Mouse (Mus musculus) T-helper 2 cell (primary cell): Measurements from ENCODE around the gene Dlgap1.
"Not testable (repeated sequence)": the region's sequence is repeated elsewhere in the genome, so short reads cannot be mapped to it uniquely, and the experiment has no call there.

Source experiments
- in situ Hi-C: fragments of 300-600 bp; cut with MboI, MseI; formaldehyde crosslinking; loops from one replicate; pipeline ENCODE4 v1.15.1; 2025; ENCODE audit warnings: high pct_unique_total_duplicates

The Dlgap1 gene

DNA sequence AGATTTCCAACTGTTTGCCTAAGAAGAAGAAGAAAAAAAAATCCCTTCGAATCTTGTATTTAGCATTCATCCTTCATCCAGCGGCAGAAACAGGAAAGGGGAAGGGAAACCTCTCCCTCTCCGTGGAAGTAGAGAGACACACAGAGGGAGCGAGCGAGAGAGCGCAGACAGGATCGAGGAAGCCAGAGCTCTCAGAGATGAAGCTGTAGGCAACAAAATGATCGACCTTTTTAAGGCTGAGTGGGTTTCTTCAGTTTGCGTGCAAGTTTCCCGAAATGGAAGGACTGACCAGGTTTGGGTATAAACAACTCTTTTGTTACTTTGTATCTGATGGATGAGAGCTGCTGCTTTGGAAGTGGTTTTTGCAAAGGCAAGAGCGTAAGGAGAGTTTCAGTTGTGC, 553.1 kb downstream of the Dlgap1 start:
- in situ Hi-C loops, result no loop called here

DNA sequence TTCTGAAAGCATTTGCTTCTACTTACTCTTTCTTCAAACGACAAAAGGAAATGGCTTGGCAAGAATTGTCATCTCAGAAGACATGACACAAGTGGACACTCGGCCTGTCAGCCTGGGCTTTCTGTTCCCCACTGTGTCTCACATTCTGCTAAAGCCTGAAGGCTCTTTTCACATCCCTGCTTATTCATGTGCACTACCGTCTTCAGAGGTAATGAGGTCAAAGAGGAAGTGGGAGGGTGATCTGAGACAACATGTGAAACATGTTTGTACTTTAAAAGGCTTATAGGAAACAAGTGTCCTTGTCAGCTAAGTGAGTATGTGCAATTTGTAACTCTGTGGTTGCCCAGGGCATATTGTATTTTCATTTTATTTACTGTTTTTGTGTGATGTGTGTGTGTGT, 557.1 kb downstream of the Dlgap1 start:
- in situ Hi-C loops, result no loop called here

DNA sequence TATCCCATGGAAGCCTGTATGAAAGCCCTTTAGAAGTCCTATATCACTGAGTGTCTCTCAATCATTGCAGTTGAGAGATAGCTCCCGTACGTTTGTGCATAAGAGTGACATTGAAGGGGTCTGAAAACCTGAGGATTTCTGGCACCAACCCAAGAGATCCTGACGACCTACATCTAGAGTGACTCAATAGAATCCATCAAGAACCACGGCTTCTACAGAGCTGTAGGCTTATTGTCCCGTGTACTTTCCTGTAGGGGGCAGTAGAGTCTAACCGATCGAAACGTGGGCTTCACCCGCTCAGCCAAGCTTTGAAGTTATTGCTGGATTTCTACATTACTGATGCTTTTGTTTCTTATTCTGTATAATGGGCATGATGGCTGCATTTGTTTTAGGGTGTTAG, 558.2 kb downstream of the Dlgap1 start:
- in situ Hi-C loops, result no loop called here

DNA sequence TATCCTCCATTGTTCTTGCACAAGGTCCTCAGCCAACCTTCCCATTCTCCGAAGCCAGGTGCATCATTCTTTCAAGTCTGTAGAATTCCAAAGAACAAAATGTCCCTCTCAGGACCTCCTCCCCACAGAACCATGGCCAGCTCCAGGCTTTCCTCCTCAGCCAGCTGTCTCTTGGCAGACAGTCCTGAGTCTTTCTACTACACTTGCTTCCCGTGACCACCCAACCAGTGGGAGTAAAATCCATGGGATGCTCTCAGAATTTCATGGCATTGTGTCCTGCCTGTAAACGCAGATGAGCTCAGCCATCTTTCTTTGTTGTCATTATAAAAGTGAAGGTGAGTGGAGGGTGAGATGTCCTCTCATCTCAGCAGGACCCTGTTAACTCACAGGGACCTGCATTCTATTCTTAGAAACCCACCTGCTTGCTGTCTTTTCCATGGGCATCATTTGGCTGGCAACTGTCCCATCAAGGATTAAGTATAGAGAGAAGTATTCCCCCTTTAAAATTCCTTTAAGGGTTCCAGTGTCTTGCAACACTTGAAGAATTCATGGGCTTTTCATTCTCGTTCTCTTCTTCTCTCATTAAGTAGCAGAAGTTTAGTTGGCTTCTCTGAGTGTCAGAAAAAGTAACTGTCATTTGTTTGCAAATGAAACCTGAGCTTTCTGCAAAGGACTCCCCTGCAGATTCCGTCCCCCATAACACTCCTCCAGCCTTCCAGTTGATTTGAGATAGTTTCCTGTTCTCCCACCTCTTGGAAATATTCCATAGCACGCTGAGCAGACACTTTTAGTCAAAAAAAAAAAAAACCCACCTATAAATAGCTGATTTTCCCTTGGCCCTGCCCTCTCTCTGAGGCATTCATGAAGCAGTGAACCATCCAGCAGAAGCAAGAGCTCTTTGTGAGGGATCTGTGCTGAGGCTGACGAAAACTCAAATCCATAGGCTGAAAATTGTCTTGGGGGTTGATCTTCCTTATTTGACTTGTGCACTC, 559.6 kb downstream of the Dlgap1 start:
- in situ Hi-C loops, result no loop called here

DNA sequence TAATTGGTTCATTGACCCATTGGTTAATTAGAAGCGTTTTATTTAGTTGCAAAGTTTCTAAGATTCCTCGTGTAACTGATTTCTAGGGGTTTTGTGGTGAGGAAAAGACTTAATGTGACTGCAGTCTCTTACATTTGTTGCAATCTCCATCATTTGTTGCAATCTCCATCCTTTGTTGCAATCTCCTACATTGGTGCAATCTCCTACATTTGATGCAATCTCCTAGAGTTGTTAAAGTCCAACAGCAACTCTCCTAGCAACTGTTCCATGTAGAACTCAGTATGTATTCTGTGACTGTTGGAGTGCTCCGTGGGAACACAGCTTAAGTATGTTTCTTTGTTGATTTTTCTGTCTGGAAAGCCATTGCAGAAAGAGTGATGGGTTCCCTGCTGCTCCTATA, 565.4 kb downstream of the Dlgap1 start:
- in situ Hi-C loops, result no loop called here

DNA sequence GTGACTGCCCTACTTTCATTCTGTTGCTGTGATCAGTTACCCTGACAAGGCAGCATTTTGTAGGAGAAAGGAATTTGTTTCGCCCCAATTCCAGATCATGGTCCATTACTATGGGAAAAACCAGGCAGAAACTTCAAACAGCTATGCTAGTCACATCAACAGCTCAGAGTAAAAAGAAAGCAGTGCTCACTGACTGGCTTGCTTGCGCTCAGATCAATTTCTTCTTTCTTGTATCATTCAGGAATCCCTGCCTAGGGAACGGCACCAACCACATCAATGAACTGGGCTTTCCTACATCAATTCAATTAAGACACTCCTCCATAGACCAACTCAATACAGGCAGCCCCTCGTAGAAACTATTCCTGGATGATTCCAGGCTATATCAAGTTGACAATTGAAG, 572.9 kb downstream of the Dlgap1 start:
- in situ Hi-C loops, result no loop called here

DNA sequence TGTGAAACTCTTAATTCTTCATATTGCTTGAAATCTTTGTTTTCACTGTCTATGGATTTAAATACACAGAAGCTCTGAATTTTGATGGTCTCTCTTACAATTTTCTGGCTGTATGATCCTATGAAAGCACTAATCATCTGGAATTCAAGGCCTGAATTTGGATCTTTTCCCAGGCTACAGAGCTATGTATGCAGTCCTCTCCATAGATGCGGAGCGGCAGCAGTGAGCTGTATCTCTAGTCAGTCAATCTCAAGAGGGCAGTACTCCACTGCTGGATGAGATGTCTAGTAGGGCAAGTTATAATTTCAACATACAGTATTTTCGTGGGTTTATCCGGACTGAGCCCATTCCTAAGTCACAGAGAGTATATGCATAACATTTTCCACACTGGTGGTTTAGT, 581.9 kb downstream of the Dlgap1 start:
- in situ Hi-C loops, result no loop called here

DNA sequence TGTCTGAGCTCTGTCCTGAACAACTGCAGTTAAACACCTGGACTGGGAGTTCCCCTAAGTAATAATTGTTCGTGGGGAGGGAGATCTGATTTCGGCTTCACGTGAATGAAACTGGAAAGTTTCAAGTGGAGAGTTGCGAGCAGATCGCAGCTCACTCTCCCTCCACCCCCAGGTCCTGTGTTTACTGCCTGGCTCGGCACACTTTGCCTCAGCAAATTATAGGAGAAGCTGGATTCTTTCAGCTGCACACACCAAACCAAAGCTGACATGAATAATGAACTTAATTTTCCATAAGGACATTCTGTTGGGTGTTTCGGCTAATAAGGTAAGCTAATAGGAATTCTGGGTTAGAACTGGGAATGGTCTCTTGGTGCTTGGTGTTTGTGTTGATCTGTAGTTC, 592.7 kb downstream of the Dlgap1 start:
- in situ Hi-C loops, result no loop called here

DNA sequence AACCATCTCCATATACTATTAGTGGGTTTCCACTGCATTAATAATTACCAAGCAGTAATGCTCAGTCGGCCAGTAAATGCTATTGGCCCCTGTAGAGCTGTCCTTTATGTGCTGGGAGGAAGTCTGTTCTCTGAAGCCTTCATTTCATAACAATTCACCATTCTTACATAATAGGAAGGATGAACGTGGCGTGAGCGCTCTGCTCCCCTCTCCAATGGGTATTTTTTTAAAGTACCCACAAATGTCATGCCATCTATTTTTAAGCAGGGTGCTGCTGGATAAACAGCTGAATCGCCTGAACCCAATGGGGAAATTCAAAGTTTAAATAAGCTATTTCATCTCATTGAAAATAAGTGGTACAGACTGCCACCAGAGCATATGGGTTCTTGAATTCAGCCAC, 602.0 kb downstream of the Dlgap1 start:
- in situ Hi-C loops, result no loop called here

DNA sequence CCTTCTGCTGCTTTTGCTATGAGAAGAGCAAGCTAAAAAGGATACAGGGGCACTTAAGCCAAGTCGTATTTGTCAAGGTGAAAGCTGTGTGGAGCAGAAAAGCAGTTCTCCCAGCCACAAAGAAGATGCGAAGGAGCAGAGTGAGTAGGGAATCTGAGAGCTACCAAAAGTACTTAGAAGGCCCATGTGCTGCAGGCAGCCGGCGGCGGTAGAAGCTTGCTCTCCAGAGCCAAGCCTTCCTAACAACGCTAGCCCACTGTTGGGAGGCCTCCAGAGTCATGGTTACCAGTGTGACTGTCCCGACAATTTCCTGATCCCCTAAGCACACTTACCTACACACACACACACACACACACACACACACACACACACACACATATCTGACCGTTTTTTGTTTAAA, 614.2 kb downstream of the Dlgap1 start:
- in situ Hi-C loops, result no loop called here

DNA sequence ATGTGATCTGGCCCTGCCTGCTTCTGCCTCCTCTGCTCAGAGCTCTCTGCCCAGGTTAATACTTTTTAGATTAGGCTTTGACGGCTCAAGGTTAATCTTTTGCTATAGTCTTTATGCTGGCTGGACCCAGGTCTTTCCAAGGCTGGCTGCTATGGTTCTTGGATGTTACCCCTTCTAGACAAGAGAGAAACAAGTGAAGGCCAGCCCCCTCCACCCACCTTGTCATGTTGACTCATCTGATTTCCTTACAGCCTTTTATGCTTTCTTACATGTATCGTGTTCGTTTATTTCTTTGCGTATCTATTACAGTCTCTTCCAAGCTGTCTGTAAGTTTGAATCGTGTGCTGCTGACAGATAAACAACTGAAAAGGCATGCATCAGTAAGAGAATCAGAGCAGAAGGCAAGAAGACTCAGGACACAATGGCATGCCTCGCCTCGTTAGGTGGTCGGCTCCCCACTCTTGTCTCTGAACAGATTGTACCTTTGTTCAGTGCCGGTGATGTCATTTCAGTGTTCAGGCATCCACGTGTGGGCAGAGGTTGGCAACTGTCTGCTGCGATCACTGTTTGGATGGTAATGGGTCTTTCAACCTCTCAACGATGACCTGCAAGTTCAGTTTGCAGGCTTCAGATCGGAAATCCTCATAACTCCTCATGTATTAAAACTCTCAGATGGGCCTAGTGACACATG, 618.0 kb downstream of the Dlgap1 start:
- in situ Hi-C loops, result no loop called here

DNA sequence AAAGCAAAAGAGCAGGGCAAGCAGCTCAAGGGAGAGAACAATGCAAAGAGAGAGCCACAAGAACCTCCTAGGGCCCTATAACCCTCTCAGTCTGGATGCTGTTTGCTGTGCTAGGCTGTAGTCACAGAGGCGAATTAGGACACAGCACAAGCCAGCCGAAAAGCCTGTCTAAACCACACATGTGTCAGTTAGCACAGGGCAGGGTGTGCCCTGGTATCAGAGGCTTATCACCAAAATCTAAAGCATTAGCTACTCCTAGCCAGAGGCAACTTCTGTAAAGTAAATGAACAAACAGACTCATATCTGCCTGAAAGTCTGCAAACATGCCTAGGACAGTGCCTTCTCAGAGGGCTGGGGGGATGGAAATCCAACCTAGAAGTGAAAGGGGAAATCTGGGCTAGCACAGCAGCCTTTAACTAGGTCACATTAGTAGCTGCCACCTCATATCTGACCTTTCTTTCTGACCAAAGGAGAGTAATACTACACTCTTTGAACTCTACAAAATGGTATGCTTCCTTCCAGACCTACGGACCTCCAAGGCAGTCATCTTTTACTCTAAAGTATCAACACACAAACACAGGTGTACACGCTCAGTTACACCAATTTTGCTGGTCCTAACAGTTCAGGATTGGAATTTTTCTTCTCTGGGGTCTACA, 619.2 kb downstream of the Dlgap1 start:
- in situ Hi-C loops, result not testable (repeated sequence)

DNA sequence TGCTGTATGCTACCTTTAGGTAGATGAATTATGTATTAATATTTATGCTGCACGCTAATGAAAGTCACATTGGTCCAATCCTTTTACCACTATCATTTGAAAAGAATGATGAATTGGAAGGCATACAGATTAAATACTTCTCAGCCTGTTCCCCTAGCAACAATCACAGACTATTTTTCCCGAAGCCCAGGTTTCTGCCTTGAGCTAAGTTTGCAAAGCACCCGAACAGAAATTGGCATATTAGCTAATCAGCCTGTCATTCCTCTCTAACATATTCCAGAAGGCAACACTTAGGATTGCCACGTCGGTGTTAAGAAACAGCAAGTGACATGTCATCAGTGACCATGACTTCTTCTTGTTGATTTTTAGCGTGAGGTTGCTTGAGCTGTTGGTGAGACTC, 619.8 kb downstream of the Dlgap1 start:
- in situ Hi-C loops, result no loop called here

DNA sequence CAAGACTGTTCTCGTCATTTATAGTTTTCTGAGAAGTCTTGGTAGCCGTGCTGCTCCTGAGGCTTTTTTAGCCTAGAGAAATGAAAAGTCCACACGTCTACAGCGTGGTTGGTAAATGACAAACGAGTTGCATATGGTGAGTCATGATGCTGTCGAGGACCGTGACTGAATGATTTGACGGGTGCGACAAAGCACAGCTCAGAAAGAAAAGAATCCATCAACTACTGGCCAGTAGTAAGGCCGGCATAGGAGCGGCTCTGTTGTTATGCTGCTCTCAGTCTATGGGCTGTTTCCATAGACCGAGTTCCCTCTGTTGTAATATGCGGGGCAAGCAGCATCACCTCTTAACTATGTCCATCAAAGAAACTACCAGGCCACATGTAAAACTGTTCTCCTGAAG, 620.3 kb downstream of the Dlgap1 start:
- in situ Hi-C loops, result no loop called here

DNA sequence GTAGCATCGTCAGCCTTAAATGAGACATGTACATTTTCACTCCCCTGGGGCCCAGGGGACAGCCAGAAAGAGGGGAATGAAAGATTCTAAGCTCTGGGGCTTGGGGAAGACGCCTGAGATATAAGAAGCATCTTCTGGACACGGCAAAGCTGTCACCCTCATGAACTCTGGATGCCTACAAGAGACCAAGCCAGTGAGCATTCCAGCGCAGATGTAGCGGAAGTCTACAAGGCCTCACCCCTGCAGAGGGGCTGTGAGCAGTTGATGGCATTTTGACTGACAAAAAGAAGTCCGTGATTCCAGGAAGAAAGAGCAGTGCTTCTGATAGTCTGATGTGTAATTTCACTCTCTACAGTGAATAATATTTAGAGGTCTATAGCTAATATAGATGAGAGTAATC, 621.6 kb downstream of the Dlgap1 start:
- in situ Hi-C loops, result no loop called here

DNA sequence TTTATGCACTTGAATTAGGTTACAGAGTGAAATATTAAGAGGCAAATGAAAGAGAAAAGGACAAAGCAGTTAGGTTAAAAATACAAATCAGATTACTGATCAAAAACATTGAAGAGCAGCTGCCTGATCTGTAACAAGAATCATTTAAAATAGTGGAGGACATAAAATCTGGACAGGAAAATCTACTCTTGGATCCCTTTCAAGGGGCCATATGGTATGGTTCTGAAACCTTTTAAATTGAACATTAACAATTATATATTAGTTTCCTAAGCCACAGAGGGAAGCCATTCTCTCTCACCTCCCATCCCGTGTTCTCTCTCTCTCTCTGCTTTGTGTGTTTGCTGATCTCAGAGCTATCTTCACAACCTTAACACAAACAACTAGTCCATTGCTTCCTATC, 625.4 kb downstream of the Dlgap1 start:
- in situ Hi-C loops, result no loop called here

DNA sequence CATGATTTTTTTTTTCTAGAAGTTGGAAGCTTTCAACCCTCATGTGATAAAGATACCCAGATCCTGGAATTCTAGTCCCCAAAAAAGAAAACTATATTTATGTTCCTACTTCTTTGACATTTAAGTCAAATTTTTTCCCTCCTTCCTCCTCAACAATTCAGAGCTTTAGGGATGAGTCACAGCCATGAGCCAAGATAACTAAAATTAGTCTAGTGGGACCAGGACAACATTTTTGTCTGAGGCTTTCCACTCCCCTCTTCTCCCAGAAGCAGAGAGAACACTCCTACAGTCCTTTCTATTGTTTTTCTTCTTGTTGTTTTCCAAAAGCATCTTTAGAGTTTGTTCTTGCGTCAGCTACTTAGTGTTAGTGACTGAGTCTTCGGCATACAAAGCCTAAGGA, 627.5 kb downstream of the Dlgap1 start:
- in situ Hi-C loops, result no loop called here

DNA sequence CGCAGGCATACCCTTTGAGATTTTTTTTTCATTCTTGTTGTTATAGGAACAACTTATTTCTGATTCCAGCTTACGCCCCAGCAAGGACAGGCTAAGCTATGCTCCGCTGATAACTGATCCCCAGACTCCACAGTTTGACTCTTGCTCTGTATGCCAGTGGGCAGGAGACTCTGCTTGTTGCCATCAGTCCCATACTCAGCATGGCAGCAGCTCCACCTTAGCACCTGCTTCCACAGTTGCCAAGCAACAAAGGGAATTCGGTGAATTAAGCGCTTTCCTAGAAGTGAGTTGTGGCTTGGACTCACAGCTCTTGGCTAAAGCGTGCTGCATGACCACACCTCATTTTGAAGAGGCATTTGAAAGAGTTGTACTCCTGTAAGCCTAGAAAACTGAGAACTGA, 631.6 kb downstream of the Dlgap1 start:
- in situ Hi-C loops, result no loop called here

DNA sequence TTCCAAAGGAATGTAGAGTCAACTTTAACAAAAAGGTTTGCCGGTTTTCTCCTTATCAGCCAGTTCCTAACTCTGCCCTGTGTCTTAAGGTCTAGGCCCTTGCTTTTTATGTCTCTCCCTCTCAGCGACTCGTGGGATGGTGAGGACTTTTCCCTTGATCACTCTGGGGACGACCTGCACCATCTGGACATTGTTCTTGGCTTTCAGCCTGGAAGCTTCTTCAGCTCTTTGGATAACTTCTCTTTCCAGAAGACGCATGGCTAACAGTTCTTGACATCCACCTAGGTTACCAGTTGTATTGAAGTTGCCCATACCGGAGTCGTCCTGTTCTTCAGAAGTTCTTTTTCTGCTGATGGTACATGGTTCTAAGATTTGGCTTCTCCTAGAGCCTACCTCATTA, 633.2 kb downstream of the Dlgap1 start:
- in situ Hi-C loops, result no loop called here

DNA sequence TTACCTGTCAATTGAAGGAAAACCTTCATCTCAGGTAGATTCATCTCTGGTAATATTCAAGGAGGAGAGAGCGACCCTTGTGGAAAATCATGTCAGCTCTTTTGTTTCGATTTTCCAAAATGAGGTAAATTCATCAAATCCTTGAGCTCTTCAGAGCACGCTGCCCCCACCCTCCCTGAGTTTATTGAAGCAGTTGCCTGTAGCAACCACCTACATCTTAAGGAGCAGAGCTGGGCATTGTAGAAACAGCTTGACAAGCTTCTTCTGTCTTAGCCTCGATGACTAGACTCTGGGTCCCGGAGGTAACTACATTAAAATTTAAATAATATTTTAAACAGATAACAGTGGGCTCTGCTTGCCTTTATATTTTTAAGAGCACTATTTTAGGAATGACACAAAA, 636.8 kb downstream of the Dlgap1 start:
- in situ Hi-C loops, result no loop called here

DNA sequence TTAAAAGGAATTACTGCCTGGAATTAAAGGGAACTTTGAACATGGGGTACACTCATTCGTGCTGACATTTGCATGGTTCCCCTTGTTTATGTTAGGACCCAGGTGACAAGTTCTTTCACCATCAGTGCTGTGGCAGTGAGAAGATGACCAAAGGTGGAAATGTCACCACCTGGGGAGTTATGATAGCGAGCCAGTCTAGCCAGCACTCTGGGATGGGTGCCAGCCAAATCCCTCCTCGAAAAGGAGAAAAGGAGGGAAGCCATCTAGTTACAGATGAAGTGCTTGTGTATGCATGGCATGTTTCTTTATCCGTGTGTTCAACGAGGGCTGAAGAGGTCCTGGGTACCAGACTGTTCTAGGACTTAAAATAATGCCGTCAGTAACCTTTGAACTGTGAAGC, 643.3 kb downstream of the Dlgap1 start:
- in situ Hi-C loops, result no loop called here

DNA sequence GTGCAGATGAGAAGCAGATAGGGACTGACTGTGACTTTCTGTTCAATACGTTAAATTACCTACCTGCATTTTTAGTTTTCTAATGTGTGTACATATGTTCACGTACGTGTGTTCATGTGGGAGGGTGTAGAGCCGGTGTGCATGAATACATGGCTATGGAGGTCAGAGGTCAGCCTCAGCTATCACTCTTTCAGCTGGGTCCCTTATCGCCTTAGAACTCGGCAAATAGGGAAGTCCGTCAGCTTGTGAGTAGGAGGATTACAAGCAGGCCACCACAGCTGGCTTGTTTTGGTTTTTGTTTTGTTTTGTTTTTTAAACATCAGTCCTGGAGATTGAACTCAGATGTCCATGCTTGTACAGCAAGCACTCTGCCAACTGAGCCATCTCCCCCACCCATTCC, 645.0 kb downstream of the Dlgap1 start:
- in situ Hi-C loops, result no loop called here
